Mouse (Mus musculus) intestine, embryonic 16.5 days (tissue): ENCODE data around the gene Gstk1. TPM values are rescaled to one million over a fixed set of nuclear protein-coding genes. Genes with fewer than 3 reads are reported as not detected.

ENCODE experiments used
- ATAC-seq: fragments of 200-750 bp; cut with Nextera tagmentation; 2 replicates; pipeline ENCODE4 v1.8.0; 2017; ENCODE audit warnings: moderate TSS enrichment, moderate library complexity
- H3K27ac ChIP-seq: fragments of 300-500 bp; sonication (generic); 2 replicates; pipeline ENCODE4 v1.5.1; 2014; ENCODE audit warnings: mild to moderate bottlenecking, low read length
- H3K27me3 ChIP-seq: fragments of 300-500 bp; sonication (generic); replicated peaks from 2 replicates; pipeline ENCODE4 v1.6.1; 2014; ENCODE audit warnings: low read length, control low read depth, mixed read lengths; ENCODE audit not compliant: control insufficient read depth, insufficient read depth
- H3K36me3 ChIP-seq: fragments of 300-500 bp; sonication (generic); 2 replicates; pipeline ENCODE4 v1.6.1; 2014; ENCODE audit warnings: low read length, control low read depth; ENCODE audit not compliant: control insufficient read depth, insufficient read depth
- H3K4me1 ChIP-seq: fragments of 300-500 bp; sonication (generic); 2 replicates; pipeline ENCODE4 v1.6.1; 2014; ENCODE audit warnings: low read length, control low read depth, mixed read lengths; ENCODE audit not compliant: control insufficient read depth, insufficient read depth
- H3K4me2 ChIP-seq: fragments of 300-500 bp; sonication (generic); 2 replicates; pipeline ENCODE4 v1.6.1; 2014; ENCODE audit warnings: low read depth, low read length, control low read depth
- H3K4me3 ChIP-seq: fragments of 300-500 bp; sonication (generic); 2 replicates; pipeline ENCODE4 v1.5.1; 2014; ENCODE audit warnings: mild to moderate bottlenecking, low read length
- H3K9ac ChIP-seq: fragments of 300-500 bp; sonication (generic); 2 replicates; pipeline ENCODE4 v1.6.1; 2014; ENCODE audit warnings: low read depth, low read length
- H3K9me3 ChIP-seq: fragments of 300-500 bp; sonication (generic); 2 replicates; pipeline ENCODE4 v1.6.1; 2016; ENCODE audit warnings: low read length, control low read depth; ENCODE audit not compliant: control insufficient read depth
- WGBS: fragments of 180-500 bp; shearing (Covaris S2); extraction: QIAGEN DNeasy Blood & Tissue Kit; methylation state at CpG from one replicate; pipeline ENCODE4 v1.1.7; 2014; 5-methylcytosine and 5-hydroxymethylcytosine counted together
- polyA plus RNA-seq: library from polyadenylated mRNA; unstranded; fragments of >200 nt; fragmentation: Nextera tagmentation; extraction: Ambion mirVana; gene quantifications from 2 replicates; pipeline ENCODE4 v1.2.1, GENCODE M21; 2015

The Gstk1 gene
- polyA plus RNA-seq, 1 experiment from 2014 or later = 27.7 TPM

GRCm38 (mm10) chr6:42299362-42299761 lies 53.6 kb downstream of the Gstk1 start:
- no peaks in the 10 kb centered on the region for H3K4me1 ChIP-seq
- H3K4me2 ChIP-seq = no peak overlapping the region
- no peak overlapping the region for H3K27ac ChIP-seq
- 91% methylated on average over 5 of the region's 5 CpGs for WGBS
- no peaks in the 10 kb centered on the region for H3K36me3 ChIP-seq
- no peaks in the 10 kb centered on the region for H3K27me3 ChIP-seq
- no peaks in the 10 kb centered on the region for H3K9me3 ChIP-seq
- H3K4me3 ChIP-seq = no peak overlapping the region
- no peak overlapping the region for H3K9ac ChIP-seq
- ATAC-seq = no peak

Other genes starting within 250 kb of the Gstk1 start
- not detected in 2 replicates for gene Sva, start 207.5 kb upstream of the Gstk1 start, polyA plus RNA-seq
- not detected in 2 replicates for gene Tas2r139, start 105.0 kb upstream of the Gstk1 start, polyA plus RNA-seq
- not detected in 2 replicates for gene Tas2r144, start 30.6 kb upstream of the Gstk1 start, polyA plus RNA-seq
- 19.5 and 22.9 TPM in 2 replicates for gene Tmem139, start 16.0 kb downstream of the Gstk1 start, polyA plus RNA-seq
- 39.5 and 39.9 TPM in 2 replicates for gene Casp2, start 19.1 kb downstream of the Gstk1 start, polyA plus RNA-seq
- gene Clcn1, start 40.8 kb downstream of the Gstk1 start, polyA plus RNA-seq = 0.20 and 0.23 TPM in 2 replicates
- gene Fam131b, start 78.7 kb downstream of the Gstk1 start, polyA plus RNA-seq = 0.12 and 0.21 TPM in 2 replicates
- gene Zyx, start 103.7 kb downstream of the Gstk1 start, polyA plus RNA-seq = 83.5 and 86.5 TPM in 2 replicates
- 10.0 and 11.3 TPM in 2 replicates for gene Epha1, start 127.3 kb downstream of the Gstk1 start, polyA plus RNA-seq
- gene Tas2r143, start 154.3 kb downstream of the Gstk1 start, polyA plus RNA-seq = not detected in 2 replicates
- not detected in 2 replicates for gene Tas2r135, start 159.5 kb downstream of the Gstk1 start, polyA plus RNA-seq
- not detected in 2 replicates for gene Tas2r126, start 188.6 kb downstream of the Gstk1 start, polyA plus RNA-seq
- not detected in 2 replicates for gene Olfr458, start 219.3 kb downstream of the Gstk1 start, polyA plus RNA-seq
- gene Olfr457, start 230.4 kb downstream of the Gstk1 start, polyA plus RNA-seq = 0.04 TPM in 1 of 2 replicates, not detected in the other
- gene Olfr456, start 241.3 kb downstream of the Gstk1 start, polyA plus RNA-seq = not detected in 2 replicates